Mouse (Mus musculus): ENCODE measurements around the gene Hpca. TPM values are rescaled to one million over a fixed set of nuclear protein-coding genes. Genes with fewer than 3 reads are reported as not detected.

The Hpca gene
- 0.24 TPM in 1 of 2 replicates, not detected in the other for polyA plus RNA-seq (2015; fragmentation: Nextera tagmentation; extraction: Ambion mirVana)

GRCm38 (mm10) chr4:129121569-129122086 lies at the start of gene Hpca:
Gene Hpca (minus strand): TSS chr4:129122036.

GRCm38 (mm10) chr4:129136579-129137391 lies 14.9 kb upstream of the Hpca start, which contains the start of gene Fndc5:
Gene Fndc5 (plus strand): TSS chr4:129136999.

GRCm38 (mm10) chr4:129105356-129105755 lies 16.5 kb downstream of the Hpca start, which contains the start of gene Tmem54:
Gene Tmem54 (plus strand): TSS chr4:129105548.

Other genes with a start within 250 kb of the Hpca start
- 1.2 and 1.6 TPM in 2 replicates for gene Trim62, start 238.5 kb downstream of the Hpca start, polyA plus RNA-seq (2015; fragmentation: Nextera tagmentation; extraction: Ambion mirVana)
- 4.6 and 5.5 TPM in 2 replicates for gene Azin2, start 159.6 kb downstream of the Hpca start, polyA plus RNA-seq (2015; fragmentation: Nextera tagmentation; extraction: Ambion mirVana)
- 158 and 159 TPM in 2 replicates for gene Ak2, start 130.1 kb downstream of the Hpca start, polyA plus RNA-seq (2015; fragmentation: Nextera tagmentation; extraction: Ambion mirVana)
- gene Rnf19b, start 63.8 kb downstream of the Hpca start, polyA plus RNA-seq (2015; fragmentation: Nextera tagmentation; extraction: Ambion mirVana) = 8.0 and 10.2 TPM in 2 replicates
- not detected in 2 replicates for gene Tmem54, start 16.5 kb downstream of the Hpca start, polyA plus RNA-seq (2015; fragmentation: Nextera tagmentation; extraction: Ambion mirVana)
- 1.8 and 2.9 TPM in 2 replicates for gene Fndc5, start 15.0 kb upstream of the Hpca start, polyA plus RNA-seq (2015; fragmentation: Nextera tagmentation; extraction: Ambion mirVana)
- gene S100pbp, start 67.7 kb upstream of the Hpca start, polyA plus RNA-seq (2015; fragmentation: Nextera tagmentation; extraction: Ambion mirVana) = 7.4 and 8.1 TPM in 2 replicates
- gene Yars, start 67.7 kb upstream of the Hpca start, polyA plus RNA-seq (2015; fragmentation: Nextera tagmentation; extraction: Ambion mirVana) = 39.8 and 39.9 TPM in 2 replicates
- gene C77080, start 139.4 kb upstream of the Hpca start, polyA plus RNA-seq (2015; fragmentation: Nextera tagmentation; extraction: Ambion mirVana) = 0.59 and 0.96 TPM in 2 replicates
- gene Sync, start 165.6 kb upstream of the Hpca start, polyA plus RNA-seq (2015; fragmentation: Nextera tagmentation; extraction: Ambion mirVana) = 0.78 and 0.84 TPM in 2 replicates
- gene Rbbp4, start 213.3 kb upstream of the Hpca start, polyA plus RNA-seq (2015; fragmentation: Nextera tagmentation; extraction: Ambion mirVana) = 313 and 348 TPM in 2 replicates
- 31.7 and 32.9 TPM in 2 replicates for gene Zbtb8os, start 213.7 kb upstream of the Hpca start, polyA plus RNA-seq (2015; fragmentation: Nextera tagmentation; extraction: Ambion mirVana)

All from spleen, postnatal 0 days (tissue).